Mouse (Mus musculus): Measurements from ENCODE around the gene Itsn1.

The Itsn1 gene

DNA sequence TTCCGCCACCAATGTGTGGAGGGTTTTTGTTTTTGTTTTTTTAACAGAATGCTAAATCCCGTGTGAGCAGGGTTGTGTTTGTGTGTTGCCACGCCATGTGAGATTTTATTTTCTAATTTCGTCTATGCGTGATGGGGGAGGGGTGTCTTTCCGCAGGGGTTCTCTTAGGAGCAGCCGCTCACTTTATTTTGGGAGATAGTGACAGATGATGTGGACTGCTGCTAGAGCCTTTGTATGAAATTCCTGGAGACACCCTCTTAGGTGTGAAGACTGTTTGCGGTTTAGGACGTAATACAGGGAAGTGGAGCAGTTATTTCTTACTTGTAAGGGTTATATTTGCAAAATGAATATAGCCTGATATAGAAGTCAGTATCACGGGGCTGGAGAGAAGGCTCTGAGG lies 176.9 kb downstream of the Itsn1 start:
- DNase-seq (ENCODE audit: low spot score), result no peak

- no peak for DNase-seq (ENCODE audit: low spot score)
Measured at GRCm38 (mm10) chr16:91906672-91907071, 177.6 kb downstream of the Itsn1 start.

DNA sequence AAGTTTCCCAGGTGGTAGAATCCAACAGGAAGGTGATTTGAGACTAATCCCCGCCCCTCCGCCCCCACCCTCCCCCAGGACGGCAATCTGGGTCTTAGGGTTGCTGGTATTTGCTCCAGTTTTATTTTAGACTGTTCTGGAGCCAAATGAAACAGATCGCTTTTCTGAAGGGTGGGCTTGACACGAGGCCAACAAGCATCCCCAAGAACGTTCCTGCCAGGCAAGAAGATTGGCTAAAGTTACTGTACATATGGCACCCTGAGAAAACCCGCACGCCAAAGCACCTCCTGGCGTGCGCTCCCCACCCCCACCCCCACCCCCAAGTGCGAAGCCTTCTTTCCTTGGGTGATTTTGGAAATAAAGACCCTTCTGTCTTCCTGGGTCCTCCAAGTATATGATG lies 178.1 kb downstream of the Itsn1 start:
- no peak for DNase-seq (ENCODE audit: low spot score)

- no peak for DNase-seq (ENCODE audit: low spot score)
Measured at GRCm38 (mm10) chr16:91909569-91910335, 180.7 kb downstream of the Itsn1 start.

- DNase-seq (ENCODE audit: low spot score), result peak; percentile 90
Measured at GRCm38 (mm10) chr16:91917631-91918096, 188.6 kb downstream of the Itsn1 start.

GRCm38 (mm10) chr16:91918461-91918860 lies 189.4 kb downstream of the Itsn1 start:
- DNase-seq (ENCODE audit: low spot score), result no peak

GRCm38 (mm10) chr16:91919056-91919455 lies 190.0 kb downstream of the Itsn1 start:
- DNase-seq (ENCODE audit: low spot score), result peak; percentile 32

GRCm38 (mm10) chr16:91921340-91921739 lies 192.3 kb downstream of the Itsn1 start:
- DNase-seq (ENCODE audit: low spot score), result no peak

GRCm38 (mm10) chr16:91922939-91923338 lies 193.9 kb downstream of the Itsn1 start:
- no peak for DNase-seq (ENCODE audit: low spot score)

DNA sequence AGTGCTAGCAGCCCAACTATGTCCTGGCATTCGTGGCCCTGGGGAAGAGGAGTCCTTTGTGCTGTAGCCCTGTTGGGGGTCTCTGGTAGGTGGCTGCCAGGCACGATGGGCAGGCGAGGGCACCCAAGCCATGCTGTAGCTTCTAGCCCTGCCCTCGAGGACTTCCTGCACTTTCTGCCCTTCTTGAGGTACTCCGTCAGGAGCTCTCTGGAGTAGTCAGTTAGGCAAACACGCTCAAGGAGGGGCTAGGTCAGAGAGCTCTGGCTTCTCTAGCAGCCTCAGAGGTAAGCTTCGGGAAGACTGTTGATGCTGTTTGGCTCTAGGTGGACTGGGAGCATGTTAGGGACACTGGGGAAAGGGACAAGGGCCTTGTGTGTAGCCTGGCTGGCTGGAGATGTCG lies 195.3 kb downstream of the Itsn1 start:
- no peak for DNase-seq (ENCODE audit: low spot score)

- no peak for DNase-seq (ENCODE audit: low spot score)
Measured at GRCm38 (mm10) chr16:91927911-91928630, 199.0 kb downstream of the Itsn1 start.

DNA sequence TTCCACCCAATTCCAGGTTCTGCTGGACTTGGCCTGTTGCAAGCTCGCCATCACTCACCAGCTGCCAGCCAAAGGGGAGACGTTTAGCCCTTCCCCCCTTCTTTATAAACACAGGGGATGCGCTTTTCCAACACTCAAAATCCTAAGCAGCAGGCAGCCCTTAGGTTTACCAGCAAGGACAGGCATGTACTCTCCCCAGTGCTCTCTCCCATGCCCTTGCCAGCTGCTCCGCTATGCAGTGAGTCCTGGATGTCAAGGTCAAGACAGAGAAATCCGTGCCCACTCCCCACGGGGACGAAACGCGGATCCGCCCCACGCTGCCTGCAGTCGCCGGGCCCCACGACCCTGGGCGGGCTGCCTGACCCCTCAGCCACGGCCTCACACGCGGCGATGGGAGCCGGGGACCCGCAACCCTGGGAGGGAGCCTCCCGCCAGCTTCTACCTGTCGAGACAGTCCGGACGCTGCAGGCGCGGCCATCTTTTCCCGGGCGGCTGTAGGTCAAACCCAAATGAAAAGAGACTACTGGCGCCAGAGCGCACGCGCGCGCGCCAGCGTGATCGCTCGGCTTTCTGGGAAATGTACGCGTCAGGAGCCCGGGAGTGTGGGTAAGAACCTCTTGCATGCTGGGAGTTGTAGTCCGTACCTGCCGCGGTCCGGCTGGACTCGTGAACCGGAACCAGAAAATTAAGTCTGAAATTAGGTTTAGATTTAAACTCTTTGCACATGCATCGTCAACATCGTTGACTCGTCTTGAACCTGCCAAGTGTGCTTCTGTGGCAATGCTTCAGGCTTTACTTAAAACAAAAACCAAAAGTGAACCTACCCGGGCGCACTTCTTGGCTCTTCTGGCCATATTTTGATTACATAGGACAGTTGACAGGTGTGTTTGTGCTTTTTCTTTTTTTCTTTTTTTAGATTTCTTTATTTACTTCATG lies 202.3 kb downstream of the Itsn1 start:
- DNase-seq (ENCODE audit: low spot score), result peak; percentile 97

DNA sequence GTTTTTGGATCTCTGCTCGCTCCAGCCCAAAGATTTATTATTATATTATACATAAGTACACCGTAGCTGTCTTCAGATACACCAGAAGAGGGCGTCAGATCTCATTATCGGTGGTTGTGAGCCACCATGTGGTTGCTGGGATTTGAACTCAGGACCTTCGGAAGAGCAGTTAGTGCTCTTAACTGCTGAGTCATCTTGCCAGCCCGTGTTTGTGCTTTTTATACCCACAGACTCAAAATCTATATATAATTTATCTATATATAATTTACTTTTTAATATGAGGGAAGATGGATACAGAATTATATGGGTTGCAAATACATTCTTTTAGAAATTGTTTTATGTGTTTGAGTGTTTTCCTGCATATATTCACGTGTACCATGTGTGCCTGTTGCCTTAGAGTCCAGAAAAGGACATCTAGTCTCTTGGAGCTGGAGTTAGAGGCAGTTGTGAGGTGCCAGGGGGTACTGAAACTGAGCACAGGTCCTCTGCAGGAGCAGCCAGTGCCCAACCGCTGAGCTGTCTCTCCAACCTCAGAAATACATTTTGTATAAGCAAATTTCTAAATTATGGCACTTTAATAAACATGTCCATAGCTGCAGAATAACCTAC lies 203.1 kb downstream of the Itsn1 start:
- no peak for DNase-seq (ENCODE audit: low spot score)

DNA sequence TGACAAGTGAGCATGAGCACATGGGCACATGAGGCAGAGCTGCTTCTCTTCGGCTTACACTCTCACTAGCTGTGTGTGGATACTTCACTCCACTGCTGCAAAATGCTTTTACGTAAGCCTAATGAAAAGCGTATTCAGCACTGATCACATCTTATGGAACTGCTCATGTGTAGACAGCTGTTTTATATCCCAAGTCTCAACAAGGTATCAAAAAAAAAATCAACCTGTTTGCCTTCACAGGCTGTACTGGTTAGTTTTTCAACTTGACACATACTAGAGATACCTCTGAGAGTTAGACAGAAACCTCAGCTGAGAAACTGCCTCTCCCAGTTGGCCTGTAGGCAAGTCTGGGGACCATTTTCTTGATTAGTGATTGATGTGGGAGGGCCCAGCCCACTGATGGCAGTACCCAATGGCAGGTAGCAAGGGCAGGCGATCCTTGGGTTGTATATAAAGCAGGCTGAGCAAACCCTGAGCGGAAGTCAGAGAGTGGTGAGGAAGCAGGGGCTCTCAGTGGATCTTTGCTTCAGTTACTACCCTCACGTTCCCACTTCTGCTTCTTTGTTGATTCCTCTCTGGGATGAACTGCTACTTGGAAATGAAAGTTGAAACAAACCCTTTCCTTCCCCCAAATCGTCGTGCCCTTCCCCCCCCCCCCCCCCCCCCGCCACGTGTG lies 203.9 kb downstream of the Itsn1 start:
- no peak for DNase-seq (ENCODE audit: low spot score)

DNA sequence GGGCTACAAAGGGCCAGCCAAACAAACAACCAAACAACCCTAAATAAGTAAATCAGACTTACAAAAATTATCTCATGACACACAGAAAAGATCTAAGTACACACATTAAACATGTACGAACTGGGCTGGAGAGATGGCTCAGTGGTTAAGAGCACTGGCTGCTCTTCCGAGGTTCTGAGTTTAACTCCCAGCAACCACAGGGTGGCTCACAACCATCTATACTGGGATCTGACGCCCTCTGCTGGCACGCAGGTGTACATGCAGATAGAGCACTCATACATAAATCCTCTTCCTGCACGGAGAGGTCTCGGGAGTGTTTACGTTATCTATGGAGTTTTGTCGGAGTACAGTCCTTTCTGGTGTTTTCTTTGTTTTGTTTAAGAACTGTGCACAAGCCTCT lies 206.0 kb downstream of the Itsn1 start:
- DNase-seq (ENCODE audit: low spot score), result peak; percentile 62

- no peak for DNase-seq (ENCODE audit: low spot score)
Measured at GRCm38 (mm10) chr16:91935726-91936125, 206.6 kb downstream of the Itsn1 start.

GRCm38 (mm10) chr16:91936340-91937030 lies 207.4 kb downstream of the Itsn1 start:
- DNase-seq (ENCODE audit: low spot score), result peak; percentile 97

DNA sequence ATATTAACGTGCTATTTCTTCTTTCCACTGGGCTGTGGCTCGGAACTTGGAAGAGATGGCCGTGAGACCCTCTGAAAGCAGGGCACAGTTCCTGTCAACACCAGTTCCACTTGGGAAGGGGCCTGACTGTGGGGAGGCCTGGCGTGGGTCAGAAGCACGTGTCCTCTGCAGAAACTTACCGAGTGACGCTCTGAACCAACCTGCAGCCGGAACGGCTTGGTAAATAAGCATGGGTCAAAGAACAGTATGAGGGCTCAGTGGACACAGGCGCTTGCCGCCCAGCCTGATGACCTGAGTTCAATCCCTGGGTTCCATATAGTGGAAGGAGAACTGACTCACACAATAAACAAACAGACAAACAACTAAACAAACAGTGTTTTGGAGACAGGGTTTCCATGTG lies 208.2 kb downstream of the Itsn1 start:
- DNase-seq (ENCODE audit: low spot score), result no peak

GRCm38 (mm10) chr16:91938141-91938540 lies 209.1 kb downstream of the Itsn1 start:
- DNase-seq (ENCODE audit: low spot score), result peak; percentile 65

DNA sequence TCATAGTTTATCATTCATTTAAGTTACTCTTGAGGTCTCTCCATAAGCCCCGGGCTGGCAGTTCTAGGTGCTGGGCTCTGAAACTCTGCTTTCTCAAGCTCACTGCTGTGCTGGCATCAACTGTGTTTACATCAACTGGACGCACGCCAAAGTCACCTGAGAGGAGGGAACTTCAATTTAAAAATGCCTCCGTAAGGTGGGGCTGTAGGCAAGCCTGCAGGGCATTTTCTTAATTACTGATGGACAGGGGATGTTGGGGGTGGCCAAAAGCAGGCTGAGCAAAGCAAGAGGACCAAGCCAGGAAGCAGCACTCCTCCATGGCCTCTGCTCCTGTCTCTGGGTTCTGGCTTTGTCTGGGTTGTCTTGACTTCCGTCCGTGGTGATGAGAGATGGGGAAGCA lies 211.6 kb downstream of the Itsn1 start:
- no peak for DNase-seq (ENCODE audit: low spot score)

DNA sequence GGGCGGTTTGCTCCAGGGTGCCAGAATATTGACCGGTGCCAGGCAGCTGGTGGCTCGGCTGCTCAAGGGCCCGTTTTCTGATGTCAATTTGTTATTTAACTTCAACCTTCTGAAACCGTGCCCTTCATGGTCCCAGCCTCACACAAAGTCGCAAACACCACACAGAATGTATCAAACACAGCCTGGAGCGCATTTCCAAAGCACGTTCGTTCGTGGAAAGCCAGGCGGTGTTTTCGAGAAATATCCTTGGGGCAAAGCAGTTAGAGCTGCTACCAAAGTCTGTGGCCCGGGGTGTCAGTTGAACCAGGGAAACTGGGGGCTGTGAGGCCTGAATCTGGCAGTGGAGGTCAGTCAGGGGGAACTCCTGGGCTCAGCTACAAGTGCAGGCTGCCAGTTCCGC lies 213.1 kb downstream of the Itsn1 start:
- DNase-seq (ENCODE audit: low spot score), result no peak

Measured in adipocyte (in vitro differentiated cells).